Mouse (Mus musculus): ENCODE results near the gene Rnf168.

The Rnf168 gene

DNA sequence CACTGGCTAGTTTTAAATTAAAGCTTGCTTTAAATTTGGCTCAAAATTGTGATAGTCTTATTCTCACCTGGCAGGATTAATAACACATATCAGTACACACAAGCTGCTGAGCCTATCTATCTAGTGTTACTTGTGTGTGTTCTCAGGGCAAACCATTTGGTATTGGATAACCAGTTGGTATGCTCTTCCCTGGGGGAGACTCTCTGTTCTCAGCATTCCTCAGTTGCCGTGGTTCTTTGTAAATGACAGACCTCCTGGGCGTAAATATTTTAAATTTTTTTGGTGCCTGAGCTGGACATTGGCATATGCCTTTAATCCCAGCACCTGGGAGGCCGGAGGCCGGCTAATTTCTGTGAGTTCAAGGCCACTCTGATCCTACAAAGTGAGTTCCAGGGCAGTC, 35.6 kb downstream of the Rnf168 start:
- DNase-seq (ENCODE audit: low read depth, low spot score): no peak

DNA sequence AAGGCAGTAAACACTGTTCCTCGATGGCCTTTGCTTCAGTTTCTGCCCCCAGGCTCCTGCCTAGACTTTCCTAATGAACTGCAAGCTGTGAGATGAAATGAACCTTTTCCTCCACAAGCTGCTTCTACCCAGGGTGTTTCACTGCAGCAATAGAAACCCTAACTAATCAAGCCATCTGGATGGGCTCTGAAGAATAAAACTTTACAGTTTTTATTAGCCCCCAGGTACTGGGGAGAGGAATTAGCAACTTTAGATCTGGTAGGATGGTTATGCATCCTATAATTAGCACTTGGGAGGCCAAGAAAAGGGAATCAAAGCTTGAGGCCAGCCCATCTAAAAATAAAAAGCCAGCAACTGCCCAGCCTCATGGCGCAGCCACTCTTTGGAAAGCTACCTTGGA, 39.3 kb downstream of the Rnf168 start:
- DNase-seq (ENCODE audit: low read depth, low spot score): no peak

GRCm38 (mm10) chr16:32323953-32324352, 46.7 kb downstream of the Rnf168 start:
- no peak for DNase-seq (ENCODE audit: low read depth, low spot score)

GRCm38 (mm10) chr16:32330876-32331670, 53.8 kb downstream of the Rnf168 start:
- no peak for DNase-seq (ENCODE audit: low read depth, low spot score)

- DNase-seq (ENCODE audit: low read depth, low spot score): peak; percentile 98
These were observed 54.8 kb downstream of the Rnf168 start, which contains the start of gene Ubxn7 for GRCm38 (mm10) chr16:32332040-32332555. Ubxn7 (plus strand) TSS chr16:32332257.

- peak; percentile 64 for DNase-seq (ENCODE audit: low read depth, low spot score)
These were observed 55.6 kb downstream of the Rnf168 start for GRCm38 (mm10) chr16:32332556-32333511.

DNA sequence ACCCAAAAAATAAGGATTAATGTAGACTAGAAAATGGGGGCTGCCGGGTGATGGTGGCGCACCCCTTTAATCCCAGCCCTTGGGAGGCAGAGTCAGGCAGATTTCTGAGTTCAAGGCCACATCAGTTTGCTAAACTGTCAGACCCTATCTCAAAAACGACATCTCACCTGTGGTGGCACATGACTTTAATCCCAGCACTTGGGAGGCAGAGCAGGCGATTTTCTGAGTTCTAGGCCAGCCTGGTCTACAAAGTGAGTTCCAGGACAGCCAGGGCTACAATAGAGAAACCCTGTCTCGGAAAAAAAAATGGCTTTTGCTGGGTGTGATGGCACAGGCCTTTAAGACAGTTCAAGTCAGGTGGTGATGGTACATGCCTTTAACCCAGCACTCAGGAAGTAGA, 57.9 kb downstream of the Rnf168 start:
- no peak for DNase-seq (ENCODE audit: low read depth, low spot score)

DNA sequence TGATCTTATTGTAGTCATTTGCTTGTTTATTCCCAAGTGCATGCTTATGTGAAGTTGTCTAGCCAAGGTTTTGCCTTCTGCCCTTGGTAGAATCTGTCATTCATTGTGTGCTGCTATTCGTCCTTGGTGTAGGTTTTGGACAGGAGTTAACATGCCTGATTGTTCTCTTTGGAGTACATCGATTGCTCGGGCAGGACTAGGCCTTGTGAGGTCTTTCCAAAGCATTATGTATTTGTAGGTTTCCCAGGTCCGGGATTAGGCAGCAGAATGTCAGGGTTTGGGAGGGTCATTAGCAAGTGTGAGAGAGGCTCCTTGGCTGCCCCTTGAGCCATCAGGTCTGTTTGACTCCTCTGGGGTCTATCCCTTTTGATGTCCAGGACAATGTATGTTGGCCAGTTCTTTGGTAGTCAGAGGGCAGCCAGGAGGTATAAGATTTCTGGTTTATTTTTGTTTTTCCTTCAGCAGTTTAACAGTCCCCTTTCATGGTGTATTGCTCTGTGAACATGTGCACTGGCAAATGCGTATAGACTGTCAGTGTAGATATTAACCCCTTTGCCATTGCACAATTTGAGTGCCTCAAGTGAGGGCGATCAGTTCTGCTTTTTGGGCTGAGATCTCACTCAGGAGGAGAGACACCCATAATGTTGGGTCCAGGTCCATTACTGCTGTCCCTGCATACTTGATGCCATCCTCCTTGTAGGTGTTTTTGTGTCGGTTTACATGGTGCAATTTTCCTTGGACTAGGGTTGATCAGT, 58.9 kb downstream of the Rnf168 start:
- no peak for DNase-seq (ENCODE audit: low read depth, low spot score)

DNA sequence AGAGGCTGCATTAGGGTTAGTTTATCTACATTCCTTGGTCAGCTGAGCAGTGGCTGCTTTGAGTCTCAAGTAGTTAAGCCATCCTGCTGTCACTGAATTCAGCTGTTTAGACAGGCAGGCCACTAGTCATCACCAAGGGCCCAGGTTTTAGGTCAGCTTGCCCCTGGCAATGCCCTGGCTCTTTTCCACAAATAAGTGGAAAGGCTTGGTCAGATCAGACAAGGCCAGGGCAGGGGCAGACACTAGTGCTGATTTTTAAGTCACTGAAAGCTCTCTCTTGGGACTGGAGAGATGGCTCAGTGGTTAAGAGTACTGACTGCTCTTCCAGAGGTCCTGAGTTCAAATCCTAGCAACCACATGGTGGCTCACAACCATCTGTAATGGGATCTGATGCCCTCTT, 59.7 kb downstream of the Rnf168 start:
- no peak for DNase-seq (ENCODE audit: low read depth, low spot score)

DNA sequence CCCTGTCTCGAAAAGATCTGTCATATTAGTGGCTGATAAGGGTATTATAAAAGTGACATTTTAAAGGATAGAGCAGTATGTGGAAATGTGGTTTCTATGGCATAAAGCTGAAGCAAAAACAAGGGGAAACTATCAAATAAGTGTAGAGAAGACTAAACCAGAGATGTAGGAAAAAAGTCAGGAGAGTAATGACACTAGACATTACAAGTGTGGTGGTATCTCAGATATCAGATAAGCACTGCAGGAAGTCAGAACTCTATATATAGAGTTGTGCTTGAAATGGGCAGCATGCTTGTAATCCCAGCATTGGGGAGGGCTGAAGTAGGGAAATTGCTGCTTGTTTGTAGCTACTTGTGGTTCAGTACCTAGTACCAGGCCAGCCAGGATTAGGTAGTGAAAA, 63.2 kb downstream of the Rnf168 start:
- no peak for DNase-seq (ENCODE audit: low read depth, low spot score)

DNA sequence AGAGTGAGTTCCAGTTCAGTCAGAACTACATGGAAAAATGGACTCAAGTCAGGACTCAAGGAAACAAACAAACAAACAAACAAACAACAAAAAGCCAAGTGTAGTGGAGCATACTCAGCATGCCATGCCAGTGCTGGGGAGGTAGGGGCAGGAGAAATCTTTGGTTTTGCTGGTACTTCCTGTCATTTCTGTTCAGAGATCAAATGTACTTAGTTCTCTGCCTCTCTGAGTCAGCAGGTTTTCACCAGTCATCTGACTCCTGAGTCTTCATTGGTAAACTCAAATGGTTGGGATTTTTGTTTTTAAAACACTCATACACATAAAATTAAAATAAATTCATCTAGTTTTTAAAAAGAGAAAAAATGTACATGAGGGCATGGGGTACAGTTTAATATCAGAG, 68.3 kb downstream of the Rnf168 start:
- DNase-seq (ENCODE audit: low read depth, low spot score): no peak

GRCm38 (mm10) chr16:32350776-32351175, 73.5 kb downstream of the Rnf168 start:
- no peak for DNase-seq (ENCODE audit: low read depth, low spot score)
